Mouse (Mus musculus) E14TG2a.4 (cell line): ENCODE measurements at regions not wholly inside any gene's neighbourhood (a gene's known extent, or its start where the extent isn't known, plus 50 kb on each side); places are given as distances from the start of the nearest gene placed in this dataset.

Experiments used
- CTCF ChIP-seq: conservative IDR thresholded peaks from 2 replicates; pipeline ENCODE4 v1.5.1; 2014; ENCODE audit warnings: low read length
- NANOG ChIP-seq: IDR thresholded peaks from 2 replicates; pipeline ENCODE4 v1.6.1; 2014; ENCODE audit warnings: borderline replicate concordance, low read length, mixed read lengths
- POU5F1 ChIP-seq: IDR thresholded peaks from 2 replicates; pipeline ENCODE4 v1.6.1; 2014; ENCODE audit warnings: low read length, borderline replicate concordance

- TF ChIP-seq CTCF (no peak), POU5F1 (no peak), NANOG (no peak)
Observed at GRCm38 (mm10) chr15:60739598-60739997, 114.0 kb downstream of the Fam84b start.
